Mouse (Mus musculus) ES-E14 (cell line): ENCODE measurements at regions not wholly inside any gene's neighbourhood (a gene's known extent, or its start where the extent isn't known, plus 50 kb on each side); places are given as distances from the start of the nearest gene placed in this dataset.

ENCODE experiments used
- DNase-seq: peaks from one replicate; pipeline ENCODE4 v3.0.0-alpha.2; 2013; ENCODE audit warnings: low read depth, low spot score
- H3K27ac ChIP-seq: 2 replicates; pipeline ENCODE4 v1.5.1; 2012; ENCODE audit warnings: low read depth, mild to moderate bottlenecking, low read length, moderate library complexity, mixed read lengths; ENCODE audit not compliant: poor library complexity, insufficient read depth, severe bottlenecking
- H3K36me3 ChIP-seq: 2 replicates; pipeline ENCODE4 v1.6.1; 2012; ENCODE audit warnings: mild to moderate bottlenecking, low read length, moderate library complexity, mixed read lengths; ENCODE audit not compliant: control insufficient read depth, poor library complexity, insufficient read depth, severe bottlenecking
- H3K4me1 ChIP-seq, 2 experiments: fragments of 150-350 bp in 1 of 2; sonication (generic) in 1 of 2; 2 replicates each; pipeline ENCODE4 v1.6.1; 2012; ENCODE audit warnings: low read length in 2 of 2, mild to moderate bottlenecking in 1 of 2, mixed read lengths in 1 of 2; ENCODE audit not compliant: control insufficient read depth in 2 of 2, insufficient read depth in 2 of 2, poor library complexity in 1 of 2
- H3K4me3 ChIP-seq, 2 experiments: fragments of 150-350 bp in 1 of 2; sonication (generic) in 1 of 2; 2 replicates each; pipeline ENCODE4 v1.5.1; 2012; ENCODE audit warnings: low read length in 2 of 2, low read depth in 1 of 2, mild to moderate bottlenecking in 1 of 2, mixed read lengths in 1 of 2; ENCODE audit not compliant: insufficient read depth in 1 of 2, poor library complexity in 1 of 2, severe bottlenecking in 1 of 2
- H3K9ac ChIP-seq: 2 replicates; pipeline ENCODE4 v1.6.1; 2012; ENCODE audit warnings: low read depth, mild to moderate bottlenecking, low read length, mixed read lengths; ENCODE audit not compliant: poor library complexity, insufficient read depth, severe bottlenecking
- H3K9me3 ChIP-seq: fragments of 150-350 bp; sonication (generic); 2 replicates; pipeline ENCODE4 v1.6.1; 2012; ENCODE audit warnings: low read depth, mild to moderate bottlenecking, low read length; ENCODE audit not compliant: control insufficient read depth, insufficient read depth
- CHD2 ChIP-seq: IDR thresholded peaks from 2 replicates; pipeline ENCODE4 v1.6.1; 2014; ENCODE audit warnings: mild to moderate bottlenecking, low read depth, low read length, inconsistent platforms
- HCFC1 ChIP-seq: IDR thresholded peaks from 2 replicates; pipeline ENCODE4 v1.6.1; 2012; ENCODE audit warnings: low read length, inconsistent platforms, borderline replicate concordance; ENCODE audit not compliant: insufficient read depth
- MAFK ChIP-seq: IDR thresholded peaks from 2 replicates; pipeline ENCODE4 v1.6.1; 2014; ENCODE audit warnings: mild to moderate bottlenecking, low read depth, low read length, inconsistent platforms; ENCODE audit not compliant: insufficient read depth
- ZC3H11A ChIP-seq: IDR thresholded peaks from 2 replicates; pipeline ENCODE4 v1.6.1; 2012; ENCODE audit warnings: low read depth, mild to moderate bottlenecking, inconsistent platforms, low read length, borderline replicate concordance
- ZNF384 ChIP-seq: IDR thresholded peaks from 2 replicates; pipeline ENCODE4 v1.6.1; 2012; ENCODE audit warnings: low read depth, low read length, inconsistent platforms
- in situ Hi-C, 2 experiments: fragments of 600-800 bp; cut with MboI; formaldehyde crosslinking; loops; one replicate each; pipeline ENCODE4 v1.15.1; 2025; ENCODE audit warnings: low sequenced_read_pairs in 2 of 2, inconsistent platforms in 1 of 2; ENCODE audit not compliant: unreplicated experiment in 2 of 2

GRCm38 (mm10) chr12:62552384-62552783 lies 1029.4 kb downstream of the Lrfn5 start:
- in situ Hi-C loops, result no loop called here
- Histone ChIP-seq H3K27ac (no peak overlapping the region), H3K4me1 (no peaks in the 10 kb centered on the region), H3K4me3 (no peak overlapping the region), H3K36me3 (no peaks in the 10 kb centered on the region), H3K9me3 (no peaks in the 10 kb centered on the region), H3K9ac (no peak overlapping the region)
- no peak for DNase-seq
- TF ChIP-seq CHD2 (no peak), ZNF384 (no peak), MAFK (no peak), HCFC1 (no peak), ZC3H11A (no peak)

GRCm38 (mm10) chr12:62554622-62555021 lies 1031.7 kb downstream of the Lrfn5 start:
- TF ChIP-seq MAFK, result no peak
- TF ChIP-seq ZC3H11A, result no peak
- Histone ChIP-seq H3K9me3 (no peaks in the 10 kb centered on the region), H3K27ac (no peak overlapping the region), H3K36me3 (no peaks in the 10 kb centered on the region), H3K4me3 (no peak overlapping the region), H3K4me1 (no peaks in the 10 kb centered on the region), H3K9ac (no peak overlapping the region)
- in situ Hi-C loops, result no loop called here
- no peak for DNase-seq

- Histone ChIP-seq H3K36me3 (no peaks in the 10 kb centered on the region), H3K9me3 (no peaks in the 10 kb centered on the region), H3K4me1 (no peaks in the 10 kb centered on the region), H3K27ac (no peak overlapping the region), H3K4me3 (no peak overlapping the region), H3K9ac (no peak overlapping the region)
- no peak for TF ChIP-seq HCFC1
- TF ChIP-seq ZNF384, result no peak
- TF ChIP-seq ZC3H11A, result no peak
- TF ChIP-seq MAFK, result no peak
- TF ChIP-seq CHD2, result no peak
- in situ Hi-C loops, result no loop called here
- no peak for DNase-seq
Observed at GRCm38 (mm10) chr12:62563799-62564198, 1040.8 kb downstream of the Lrfn5 start.
